Mouse (Mus musculus): ENCODE data around the gene Sept9.

GRCm38 (mm10) chr11:117243536-117244290 lies 44.3 kb downstream of the Sept9 start:
- TF ChIP-seq POLR2A (IDR thresholded peaks at IDR 0.05; ENCODE audit: low read depth, low read length) (no peak), CTCF (IDR thresholded peaks at IDR 0.05; ENCODE audit: extremely low read depth, insufficient read depth, insufficient read length, insufficient replicate concordance) (no peak)
